Mouse (Mus musculus) MEL (cell line): ENCODE results near the gene Ube2o. TPM values are rescaled to one million over a fixed set of nuclear protein-coding genes. Genes with fewer than 3 reads are reported as not detected.

Source experiments
- DNase-seq: peaks from one replicate; pipeline ENCODE4 v3.0.0; 2011; ENCODE audit warnings: low read depth, low spot score
- H3K27ac ChIP-seq: 2 replicates; pipeline ENCODE4 v1.5.1; 2012; ENCODE audit warnings: low read depth, mild to moderate bottlenecking, control low read depth, low read length, moderate library complexity; ENCODE audit not compliant: control insufficient read depth
- H3K27me3 ChIP-seq, 2 experiments: fragments of 150-350 bp in 1 of 2; sonication (generic) in 1 of 2; 2 replicates each; pipeline ENCODE4 v1.6.1; 2012; ENCODE audit warnings: low read length in 2 of 2, mild to moderate bottlenecking in 2 of 2, improper control_type of control experiment in 1 of 2, moderate library complexity in 1 of 2; ENCODE audit not compliant: insufficient read depth in 2 of 2, control insufficient read depth in 1 of 2
- H3K36me3 ChIP-seq, 2 experiments: 2 replicates each; pipeline ENCODE4 v1.6.1; 2012 to 2014; ENCODE audit warnings: low read length in 2 of 2, improper control_type of control experiment in 1 of 2, inconsistent platforms in 1 of 2, mild to moderate bottlenecking in 1 of 2; ENCODE audit not compliant: insufficient read depth in 2 of 2, control insufficient read depth in 1 of 2
- H3K4me1 ChIP-seq, 2 experiments: fragments of 150-350 bp in 1 of 2; sonication (generic) in 1 of 2; 2 replicates each; pipeline ENCODE4 v1.6.1; 2012; ENCODE audit warnings: low read length in 2 of 2, improper control_type of control experiment in 1 of 2, mild to moderate bottlenecking in 1 of 2; ENCODE audit not compliant: insufficient read depth in 2 of 2, control insufficient read depth in 1 of 2
- H3K4me3 ChIP-seq, 2 experiments: fragments of 150-350 bp in 1 of 2; sonication (generic) in 1 of 2; 2 replicates each; pipeline ENCODE4 v1.5.1; 2012; ENCODE audit warnings: low read depth in 2 of 2, low read length in 2 of 2, mild to moderate bottlenecking in 2 of 2, moderate library complexity in 2 of 2, control low read depth in 1 of 2, improper control_type of control experiment in 1 of 2; ENCODE audit not compliant: control insufficient read depth in 1 of 2, insufficient read depth in 1 of 2
- H3K79me2 ChIP-seq: 2 replicates; pipeline ENCODE4 v1.6.1; 2012; ENCODE audit warnings: mild to moderate bottlenecking, low read length, moderate library complexity; ENCODE audit not compliant: control insufficient read depth, poor library complexity, insufficient read depth
- H3K9ac ChIP-seq: 2 replicates; pipeline ENCODE4 v1.6.1; 2012; ENCODE audit warnings: low read depth, mild to moderate bottlenecking, control low read depth, low read length, moderate library complexity; ENCODE audit not compliant: control insufficient read depth, poor library complexity, severe bottlenecking
- H3K9me3 ChIP-seq: fragments of 150-350 bp; sonication (generic); replicated peaks from 2 replicates; pipeline ENCODE4 v1.6.1; 2012; ENCODE audit warnings: mild to moderate bottlenecking, low read length, improper control_type of control experiment, moderate library complexity; ENCODE audit not compliant: insufficient read depth
- CHD2 ChIP-seq: IDR thresholded peaks from 2 replicates; pipeline ENCODE4 v1.6.1; 2011; ENCODE audit warnings: low read length, improper control_type of control experiment
- CTCF ChIP-seq, 3 experiments: IDR thresholded peaks in 2 of 3; conservative IDR thresholded peaks in 1 of 3; 2 replicates each; pipeline ENCODE4 v1.5.1; 2011 to 2012; ENCODE audit warnings: low read length in 3 of 3, low read depth in 2 of 3, mild to moderate bottlenecking in 2 of 3, improper control_type of control experiment in 1 of 3, inconsistent platforms in 1 of 3, mixed read lengths in 1 of 3, moderate library complexity in 1 of 3; ENCODE audit not compliant: control insufficient read depth in 1 of 3, insufficient read depth in 1 of 3, poor library complexity in 1 of 3, severe bottlenecking in 1 of 3
- ELF1 ChIP-seq: IDR thresholded peaks from 2 replicates; pipeline ENCODE4 v1.6.1; 2014; ENCODE audit warnings: low read depth, mild to moderate bottlenecking, inconsistent platforms, low read length, improper control_type of control experiment, moderate library complexity
- GABPA ChIP-seq: IDR thresholded peaks from 2 replicates; pipeline ENCODE4 v1.6.1; 2012; ENCODE audit warnings: low read depth, mild to moderate bottlenecking, inconsistent platforms, low read length, improper control_type of control experiment, moderate library complexity
- HCFC1 ChIP-seq: IDR thresholded peaks from 2 replicates; pipeline ENCODE4 v1.6.1; 2012; ENCODE audit warnings: low read depth, mild to moderate bottlenecking, inconsistent platforms, low read length, improper control_type of control experiment, moderate library complexity
- MAZ ChIP-seq: IDR thresholded peaks from 2 replicates; pipeline ENCODE4 v1.6.1; 2012; ENCODE audit warnings: low read depth, mild to moderate bottlenecking, inconsistent platforms, low read length, improper control_type of control experiment
- MXI1 ChIP-seq: IDR thresholded peaks from 2 replicates; pipeline ENCODE4 v1.6.1; 2011; ENCODE audit warnings: mild to moderate bottlenecking, low read depth, low read length, improper control_type of control experiment
- NELFE ChIP-seq: IDR thresholded peaks from 2 replicates; pipeline ENCODE4 v1.6.1; 2011; ENCODE audit warnings: low read depth, low read length, improper control_type of control experiment
- NRF1 ChIP-seq: IDR thresholded peaks from 2 replicates; pipeline ENCODE4 v1.6.1; 2014; ENCODE audit warnings: low read depth, mild to moderate bottlenecking, inconsistent platforms, low read length, improper control_type of control experiment, moderate library complexity; ENCODE audit not compliant: poor library complexity, insufficient read depth, severe bottlenecking
- POLR2AphosphoS5 ChIP-seq: IDR thresholded peaks from 2 replicates; pipeline ENCODE4 v1.6.1; 2012; ENCODE audit warnings: low read depth, borderline replicate concordance, mild to moderate bottlenecking, inconsistent platforms, low read length, moderate library complexity, mixed read lengths
- SIN3A ChIP-seq: IDR thresholded peaks from 2 replicates; pipeline ENCODE4 v1.6.1; 2012; ENCODE audit warnings: low read length, improper control_type of control experiment, inconsistent platforms
- SMC3 ChIP-seq: IDR thresholded peaks from 2 replicates; pipeline ENCODE4 v1.6.1; 2011; ENCODE audit warnings: low read depth, low read length, improper control_type of control experiment
- TCF12 ChIP-seq: IDR thresholded peaks from 2 replicates; pipeline ENCODE4 v1.6.1; 2014; ENCODE audit warnings: low read depth, mild to moderate bottlenecking, inconsistent platforms, low read length, improper control_type of control experiment, moderate library complexity
- USF1 ChIP-seq: IDR thresholded peaks from 2 replicates; pipeline ENCODE4 v1.6.1; 2014; ENCODE audit warnings: low read depth, mild to moderate bottlenecking, inconsistent platforms, low read length, improper control_type of control experiment, moderate library complexity
- polyA plus RNA-seq, 2 experiments: library from polyadenylated mRNA; stranded (reverse) in 1 of 2; unstranded in 1 of 2; fragments of >175 nt in 1 of 2; fragments of >200 nt in 1 of 2; gene quantifications; 2 replicates each; pipeline versions ENCODE4 v1.2.1 to v1.2.4; 2012; ENCODE audit warnings: low replicate concordance in 2 of 2, low read depth in 1 of 2; ENCODE audit not compliant: insufficient read length in 2 of 2, insufficient read depth in 1 of 2, missing spikeins in 1 of 2
- total RNA-seq: library from RNA; depleted of rRNA; stranded (reverse); fragments of 300-350 nt; gene quantifications from 2 replicates; pipeline ENCODE4 v1.2.3, GENCODE M21; 2012

Gene Ube2o
- total and polyA plus RNA-seq, 3 experiments: 22.9 to 42.8 TPM; not detected in 1

GRCm38 (mm10) chr11:116623281-116624124 is 42.3 kb upstream of the Ube2o start:
- Histone ChIP-seq H3K9me3 (no peaks in the 10 kb centered on the region), H3K79me2 (peaks cover 6% of the 10 kb centered on the region; the same call in 1 of the 2 replicates), H3K4me1 (peaks cover 22 to 64% of the 10 kb centered on the region in 2 experiments), H3K27me3 (no peaks in the 10 kb centered on the region), H3K36me3 (peaks cover 0 to 23% of the 10 kb centered on the region in 2 experiments; a peak in 2 of 4 replicates), H3K27ac (peak overlapping the region; percentile 2; the same call in 1 of the 2 replicates), H3K9ac (peak overlapping the region; percentile 70), H3K4me3 (peak overlapping the region; percentile 68 to 91)
- DNase-seq: peak; percentile 69
- TF ChIP-seq SIN3A (peak; percentile 29; the same call in 1 of the 2 replicates), CTCF (IDR thresholded peaks at IDR 0.05 in 2 of 3, conservative IDR thresholded peaks at IDR 0.05 in 1 of 3; ENCODE audit: control insufficient read depth in 1 of 3, insufficient read depth in 1 of 3, low read depth in 2 of 3, low read length in 3 of 3, poor library complexity in 1 of 3, severe bottlenecking in 1 of 3) (peak in 2 of 3 experiments; percentile 14 to 33; a peak in 1 of 6 replicates), SMC3 (0 out of 2 replicates have a peak, but pooled peaks have one; percentile 23), MAZ (no peak), MXI1 (peak; percentile 48; the same call in 1 of the 2 replicates), USF1 (no peak)

GRCm38 (mm10) chr11:116621258-116621704 is 40.0 kb upstream of the Ube2o start:
- H3K79me2 ChIP-seq: peaks cover 6% of the 10 kb centered on the region
- DNase-seq: no peak
- TF ChIP-seq HCFC1: no peak
- TF ChIP-seq CTCF (IDR thresholded peaks at IDR 0.05 in 2 of 3, conservative IDR thresholded peaks at IDR 0.05 in 1 of 3; ENCODE audit: control insufficient read depth in 1 of 3, insufficient read depth in 1 of 3, low read depth in 2 of 3, low read length in 3 of 3, poor library complexity in 1 of 3, severe bottlenecking in 1 of 3): no peak
- no peak for TF ChIP-seq CHD2
- no peak for TF ChIP-seq NRF1
- TF ChIP-seq MXI1: no peak
- TF ChIP-seq NELFE: no peak
- no peak for TF ChIP-seq TCF12
- TF ChIP-seq ELF1: no peak
- TF ChIP-seq GABPA: no peak
- TF ChIP-seq POLR2AphosphoS5: no peak
- TF ChIP-seq, all 39 proteins: peak for 0
- Histone ChIP-seq H3K4me1 (peaks cover 25 to 69% of the 10 kb centered on the region in 2 experiments), H3K9ac (no peak overlapping the region), H3K27ac (no peak overlapping the region; the same call in 1 of the 2 replicates), H3K36me3 (peaks cover 0 to 29% of the 10 kb centered on the region in 2 experiments; a peak in 2 of 4 replicates), H3K27me3 (no peaks in the 10 kb centered on the region), H3K9me3 (no peaks in the 10 kb centered on the region), H3K4me3 (no peak overlapping the region)
